Mouse (Mus musculus) cerebellum, adult 8-10 months (tissue): ENCODE measurements around the gene Krtap1-5.

Experiments
- DNase-seq: peaks from one replicate; pipeline ENCODE4 v3.0.0; 2022

Krtap1-5 gene

GRCm38 (mm10) chr11:99539721-99540120 is 41.1 kb downstream of the Krtap1-5 start:
- DNase-seq, result peak; percentile 27
